Mouse (Mus musculus) kidney, postnatal 0 days (tissue): ENCODE results near the gene 1700092M07Rik. TPM values are rescaled to one million over a fixed set of nuclear protein-coding genes. Genes with fewer than 3 reads are reported as not detected.

ENCODE experiments used
- ATAC-seq: fragments of 200-750 bp; cut with Nextera tagmentation; replicated peaks from 2 replicates; pipeline ENCODE4 v1.8.0; 2017; ENCODE audit warnings: low read depth, moderate number of reproducible peaks, moderate TSS enrichment, moderate library complexity; ENCODE audit not compliant: low FRiP score
- DNase-seq: peaks from one replicate; pipeline ENCODE4 v3.0.0-alpha.2; 2016; ENCODE audit warnings: low spot score
- H3K27ac ChIP-seq: fragments of 300-500 bp; sonication (generic); 2 replicates; pipeline ENCODE4 v1.5.1; 2014; ENCODE audit warnings: mild to moderate bottlenecking
- H3K27me3 ChIP-seq: fragments of 300-500 bp; sonication (generic); 2 replicates; pipeline ENCODE4 v1.6.1; 2014; ENCODE audit warnings: low read length, mixed read lengths; ENCODE audit not compliant: insufficient read depth
- H3K36me3 ChIP-seq: fragments of 300-500 bp; sonication (generic); 2 replicates; pipeline ENCODE4 v1.6.1; 2014; ENCODE audit warnings: low read length, mixed read lengths; ENCODE audit not compliant: insufficient read depth
- H3K4me1 ChIP-seq: fragments of 300-500 bp; sonication (generic); replicated peaks from 2 replicates; pipeline ENCODE4 v1.6.1; 2014; ENCODE audit warnings: antibody characterized with exemption, low read length, mixed read lengths; ENCODE audit not compliant: insufficient read depth
- H3K4me2 ChIP-seq: fragments of 300-500 bp; sonication (generic); 2 replicates; pipeline ENCODE4 v1.6.1; 2014; ENCODE audit warnings: mild to moderate bottlenecking, low read length, moderate library complexity, mixed read lengths
- H3K4me3 ChIP-seq: fragments of 300-500 bp; sonication (generic); replicated peaks from 2 replicates; pipeline ENCODE4 v1.5.1; 2014; ENCODE audit warnings: low read depth, low read length
- H3K9ac ChIP-seq: fragments of 300-500 bp; sonication (generic); 2 replicates; pipeline ENCODE4 v1.6.1; 2014; ENCODE audit warnings: low read depth, low read length
- H3K9me3 ChIP-seq: fragments of 300-500 bp; sonication (generic); replicated peaks from 2 replicates; pipeline ENCODE4 v1.6.1; 2016; ENCODE audit warnings: low read length, inconsistent platforms, mixed read lengths
- CTCF ChIP-seq: IDR thresholded peaks from 2 replicates; pipeline ENCODE4 v1.5.1; 2016; ENCODE audit warnings: antibody characterized with exemption, low read depth, mild to moderate bottlenecking, moderate library complexity
- WGBS: fragments of 180-500 bp; shearing (Covaris S2); extraction: QIAGEN DNeasy Blood & Tissue Kit; methylation state at CpG from one replicate; pipeline ENCODE4 v1.1.7; 2014; 5-methylcytosine and 5-hydroxymethylcytosine counted together
- polyA plus RNA-seq: library from polyadenylated mRNA; unstranded; fragments of >200 nt; fragmentation: Nextera tagmentation; extraction: Ambion mirVana; gene quantifications from 2 replicates; pipeline ENCODE4 v1.2.1, GENCODE M21; 2015

The 1700092M07Rik gene
- polyA plus RNA-seq, 1 experiment from 2014 or later, result 0.75 TPM

DNA sequence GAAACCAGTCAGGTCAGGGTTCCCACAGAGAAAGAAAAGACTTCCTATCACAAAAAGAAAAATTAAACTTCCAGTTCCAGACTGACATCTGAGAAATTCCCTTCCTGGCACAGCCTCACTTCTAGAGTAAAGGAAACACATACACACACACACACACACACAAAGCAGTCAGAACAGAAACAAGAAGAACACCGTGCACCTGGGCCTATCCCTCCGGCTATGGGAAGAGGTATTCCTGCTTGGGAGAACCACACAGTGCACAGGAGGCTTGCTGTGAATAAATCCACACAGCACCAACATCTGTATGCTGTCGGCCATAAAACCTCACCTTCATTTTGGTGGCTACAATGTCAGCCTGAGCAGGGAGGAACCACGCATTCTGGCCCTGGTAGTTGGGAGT is 29.0 kb upstream of the 1700092M07Rik start:
- no peaks in the 10 kb centered on the region for H3K27me3 ChIP-seq
- DNase-seq (no peak), ATAC-seq (no peak)
- peak overlapping the region; percentile 79 for H3K4me2 ChIP-seq
- TF ChIP-seq CTCF, result no peak
- H3K9me3 ChIP-seq, result no peaks in the 10 kb centered on the region
- H3K9ac ChIP-seq, result no peak overlapping the region
- WGBS, result 39% methylated on average over 4 of the region's 4 CpGs
- peak overlapping the region; percentile 63 for H3K4me3 ChIP-seq
- peak overlapping the region; percentile 94; the same call in 1 of the 2 replicates for H3K27ac ChIP-seq
- peaks cover 40% of the 10 kb centered on the region for H3K36me3 ChIP-seq
- H3K4me1 ChIP-seq, result peaks cover 11% of the 10 kb centered on the region; the same call in 1 of the 2 replicates

DNA sequence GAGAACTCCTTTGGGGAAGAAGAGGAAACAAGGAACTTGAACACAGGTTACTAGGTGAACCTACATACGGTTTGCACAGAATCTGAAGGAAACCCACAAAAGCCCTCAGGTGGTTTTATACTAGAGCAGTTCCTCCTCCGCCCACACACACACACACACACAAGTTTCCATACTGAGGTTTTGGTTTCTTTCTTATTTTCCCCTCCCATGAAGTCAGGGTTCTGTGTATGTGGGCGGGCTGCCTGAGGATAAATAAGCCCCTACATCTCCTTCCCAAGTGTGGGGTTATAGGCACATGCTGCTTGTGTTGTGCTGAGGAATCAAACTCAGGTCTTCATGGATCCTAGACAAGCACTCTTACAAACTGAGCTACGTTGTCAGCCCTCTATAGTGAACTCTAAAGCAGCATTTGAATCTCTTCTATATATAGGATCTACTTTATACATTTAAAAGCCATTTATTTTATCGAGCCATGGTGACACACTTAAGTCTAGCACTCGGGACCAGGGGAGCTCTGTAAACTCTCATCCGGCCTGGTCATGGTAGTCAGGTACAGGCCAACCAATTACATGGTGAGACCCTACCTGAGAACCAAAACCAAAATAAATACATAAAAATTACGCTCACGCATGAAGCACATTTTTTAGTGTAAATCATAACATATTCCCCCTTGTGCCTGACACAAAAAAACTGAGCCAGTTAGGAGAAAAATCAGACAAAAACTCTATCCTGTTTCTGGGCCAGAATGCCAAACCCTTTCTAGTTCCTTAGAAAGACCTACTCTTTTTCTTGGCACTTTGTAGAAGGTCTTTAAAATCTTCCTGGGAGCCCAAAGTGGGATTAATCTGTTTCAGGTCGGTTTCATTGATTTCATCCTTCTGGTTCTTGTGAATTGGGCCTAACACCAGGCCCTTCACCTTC is 28.3 kb upstream of the 1700092M07Rik start:
- H3K27ac ChIP-seq, result peak overlapping the region; percentile 94
- peak overlapping the region; percentile 79 for H3K4me2 ChIP-seq
- DNase-seq (no peak), ATAC-seq (no peak)
- H3K9me3 ChIP-seq, result no peaks in the 10 kb centered on the region
- H3K27me3 ChIP-seq, result no peaks in the 10 kb centered on the region
- peaks cover 11% of the 10 kb centered on the region; the same call in 1 of the 2 replicates for H3K4me1 ChIP-seq
- peaks cover 35% of the 10 kb centered on the region for H3K36me3 ChIP-seq
- 41% methylated on average over 10 of the region's 10 CpGs for WGBS
- peak overlapping the region; percentile 63 for H3K4me3 ChIP-seq
- TF ChIP-seq CTCF, result no peak
- peak overlapping the region; percentile 70 for H3K9ac ChIP-seq

DNA sequence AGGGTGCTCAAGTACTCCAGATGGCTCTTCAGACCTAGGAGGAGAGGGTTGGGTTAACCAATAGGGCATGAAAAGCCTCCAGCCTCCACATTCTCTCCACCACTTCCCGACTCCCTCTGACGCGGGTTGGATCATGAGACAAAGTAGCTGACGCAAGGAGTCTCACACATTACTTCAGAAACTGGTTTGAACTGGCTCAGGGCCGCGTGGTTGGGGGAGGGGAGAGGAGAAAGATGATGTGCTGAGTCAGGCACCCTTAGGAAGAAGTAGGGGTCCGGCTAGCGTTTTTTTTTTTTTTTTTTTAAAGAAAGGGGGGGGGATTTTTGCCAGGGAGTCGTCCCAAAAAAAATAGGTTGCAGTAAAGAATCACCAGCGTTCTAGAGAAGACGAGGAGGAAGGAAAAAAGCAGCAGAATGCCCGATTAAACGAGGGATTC is 27.6 kb upstream of the 1700092M07Rik start:
- H3K4me1 ChIP-seq, result peaks cover 11% of the 10 kb centered on the region; the same call in 1 of the 2 replicates
- peak overlapping the region; percentile 70 for H3K9ac ChIP-seq
- under 1% methylated on average over 13 of the region's 13 CpGs for WGBS
- ATAC-seq, result peak; percentile 82
- no peaks in the 10 kb centered on the region for H3K9me3 ChIP-seq
- TF ChIP-seq CTCF, result no peak
- H3K36me3 ChIP-seq, result peaks cover 29% of the 10 kb centered on the region
- H3K27ac ChIP-seq, result peak overlapping the region; percentile 94
- no peaks in the 10 kb centered on the region for H3K27me3 ChIP-seq
- H3K4me2 ChIP-seq, result peak overlapping the region; percentile 79
- DNase-seq, result peak; percentile 91
- H3K4me3 ChIP-seq, result peak overlapping the region; percentile 63

DNA sequence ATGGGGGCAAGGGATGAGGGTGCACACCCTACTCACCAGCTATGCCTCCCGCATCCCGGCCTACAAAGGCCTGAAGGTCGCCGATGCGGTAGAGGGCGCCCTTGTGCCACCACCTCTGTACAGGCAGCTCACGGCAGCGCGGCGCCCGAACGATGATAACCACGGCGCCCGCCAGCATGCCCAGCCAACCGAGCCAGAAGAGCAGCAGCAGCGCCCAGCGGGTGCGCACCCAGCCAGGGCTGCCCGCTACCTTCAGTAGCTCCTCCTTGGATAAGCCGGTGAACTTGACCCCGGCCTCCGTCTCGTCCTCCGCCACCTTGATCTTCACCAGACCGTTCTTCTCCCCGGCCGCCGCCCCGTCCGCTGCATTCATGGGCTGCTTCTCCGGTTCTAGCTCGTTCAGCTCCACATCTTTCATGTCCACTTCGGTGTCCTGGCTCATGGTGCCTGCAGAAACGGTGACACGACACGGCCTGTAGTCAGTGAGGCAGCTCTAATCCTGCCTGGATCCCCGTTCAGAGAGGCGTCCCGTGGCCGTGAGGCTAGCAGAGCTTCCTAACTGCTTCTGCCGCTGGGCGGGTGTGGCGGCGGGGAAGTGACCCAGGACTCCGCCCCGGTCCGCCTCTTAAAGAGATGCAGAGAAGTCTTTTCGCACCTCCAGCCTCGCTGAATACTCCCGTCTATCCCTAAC is 27.1 kb upstream of the 1700092M07Rik start:
- TF ChIP-seq CTCF, result peak; percentile 74
- DNase-seq, result peak; percentile 93
- Histone ChIP-seq H3K9me3 (no peaks in the 10 kb centered on the region), H3K27me3 (no peaks in the 10 kb centered on the region), H3K4me1 (peaks cover 11% of the 10 kb centered on the region; the same call in 1 of the 2 replicates), H3K4me3 (peak overlapping the region; percentile 63), H3K4me2 (peak overlapping the region; percentile 79), H3K9ac (peak overlapping the region; percentile 70), H3K36me3 (peaks cover 24% of the 10 kb centered on the region), H3K27ac (peak overlapping the region; percentile 94)
- WGBS, result 0% methylated on average over 51 of the region's 51 CpGs
- ATAC-seq, result peak; percentile 90

DNA sequence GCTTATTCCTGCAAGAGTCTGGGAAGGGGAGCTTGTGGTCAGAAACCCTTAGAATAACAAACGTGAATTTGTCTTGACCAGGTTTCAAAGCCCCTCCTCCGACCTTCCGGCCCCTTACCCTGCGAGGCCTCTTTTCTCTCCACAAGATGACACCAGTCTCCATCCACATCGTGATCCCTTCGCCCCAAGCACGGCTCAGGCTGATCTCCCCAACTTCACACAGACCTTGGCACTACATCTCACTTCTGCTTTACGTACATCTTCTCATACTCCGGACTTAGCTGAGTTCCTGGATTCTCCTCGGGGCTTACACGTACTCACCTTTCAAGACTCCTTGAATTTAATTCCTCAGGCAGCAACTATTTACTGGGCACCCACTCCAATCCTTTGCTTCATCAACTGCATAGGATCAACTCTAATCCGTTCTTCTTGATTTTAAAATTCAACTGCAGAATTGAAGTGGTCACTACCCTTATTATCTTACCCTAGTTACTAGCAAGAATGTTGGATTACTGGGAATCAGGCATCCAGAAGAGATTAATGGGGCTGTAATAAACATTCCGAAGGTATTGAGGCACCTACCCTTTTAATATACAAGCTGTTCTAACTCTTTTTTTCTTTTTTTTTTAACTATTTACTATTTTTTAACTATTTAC is 26.4 kb upstream of the 1700092M07Rik start:
- no peaks in the 10 kb centered on the region for H3K27me3 ChIP-seq
- H3K4me1 ChIP-seq, result peaks cover 11% of the 10 kb centered on the region; the same call in 1 of the 2 replicates
- DNase-seq (no peak), ATAC-seq (peak; percentile 12)
- peak overlapping the region; percentile 63 for H3K4me3 ChIP-seq
- peaks cover 17% of the 10 kb centered on the region for H3K36me3 ChIP-seq
- H3K4me2 ChIP-seq, result peak overlapping the region; percentile 79
- H3K9ac ChIP-seq, result peak overlapping the region; percentile 70
- peak overlapping the region; percentile 94 for H3K27ac ChIP-seq
- no peaks in the 10 kb centered on the region for H3K9me3 ChIP-seq
- TF ChIP-seq CTCF, result no peak
- WGBS, result 4% methylated on average over 13 of the region's 13 CpGs
